Mouse (Mus musculus): Measurements from ENCODE around the gene Prl3b1. TPM values are rescaled to one million over a fixed set of nuclear protein-coding genes. Genes with fewer than 3 reads are reported as not detected.

Prl3b1 gene
- total RNA-seq (2015) (not detected in 2 replicates), total RNA-seq (2017) (not detected in 2 replicates)

- ATAC-seq (ENCODE audit: poor library complexity, severe bottlenecking) = no peak
Observed at GRCm38 (mm10) chr13:27241547-27241946, at the start of gene Prl3b1. Prl3b1 (plus strand) TSS chr13:27241847.

GRCm38 (mm10) chr13:27196359-27196758 is 45.3 kb upstream of the Prl3b1 start, which contains the start of gene Prl3c1:
Prl3c1 (plus strand) TSS chr13:27196659.
- ATAC-seq (ENCODE audit: poor library complexity, severe bottlenecking) = no peak

- no peak for ATAC-seq (ENCODE audit: poor library complexity, severe bottlenecking)
Observed at GRCm38 (mm10) chr13:27259136-27259535, 17.5 kb downstream of the Prl3b1 start, which contains the start of gene Prl3a1. Prl3a1 (plus strand) TSS chr13:27259436.

Other genes starting within 250 kb of the Prl3b1 start
- gene Prl, start 184.3 kb upstream of the Prl3b1 start, total RNA-seq (2015) = not detected in 2 replicates
- gene Prl, start 184.3 kb upstream of the Prl3b1 start, total RNA-seq (2017) = not detected in 2 replicates
- gene Prl3d1, start 147.7 kb upstream of the Prl3b1 start, total RNA-seq (2015) = not detected in 2 replicates
- gene Prl3d1, start 147.7 kb upstream of the Prl3b1 start, total RNA-seq (2017) = not detected in 2 replicates
- gene Prl3d2, start 120.1 kb upstream of the Prl3b1 start, total RNA-seq (2015) = not detected in 2 replicates
- gene Prl3d2, start 120.1 kb upstream of the Prl3b1 start, total RNA-seq (2017) = not detected in 2 replicates
- not detected in 2 replicates for gene Prl3d3, start 85.1 kb upstream of the Prl3b1 start, total RNA-seq (2015)
- not detected in 2 replicates for gene Prl3d3, start 85.1 kb upstream of the Prl3b1 start, total RNA-seq (2017)
- not detected in 2 replicates for gene Prl3c1, start 45.2 kb upstream of the Prl3b1 start, total RNA-seq (2015)
- gene Prl3c1, start 45.2 kb upstream of the Prl3b1 start, total RNA-seq (2017) = not detected in 2 replicates
- not detected in 2 replicates for gene Prl3a1, start 17.6 kb downstream of the Prl3b1 start, total RNA-seq (2015)
- not detected in 2 replicates for gene Prl3a1, start 17.6 kb downstream of the Prl3b1 start, total RNA-seq (2017)
- gene Prl6a1, start 70.8 kb downstream of the Prl3b1 start, total RNA-seq (2015) = not detected in 2 replicates
- not detected in 2 replicates for gene Prl6a1, start 70.8 kb downstream of the Prl3b1 start, total RNA-seq (2017)
- not detected in 2 replicates for gene Prl8a2, start 103.8 kb downstream of the Prl3b1 start, total RNA-seq (2015)
- not detected in 2 replicates for gene Prl8a2, start 103.8 kb downstream of the Prl3b1 start, total RNA-seq (2017)
- not detected in 2 replicates for gene Prl2b1, start 149.0 kb downstream of the Prl3b1 start, total RNA-seq (2015)
- not detected in 2 replicates for gene Prl2b1, start 149.0 kb downstream of the Prl3b1 start, total RNA-seq (2017)
- not detected in 2 replicates for gene Prl8a6, start 196.8 kb downstream of the Prl3b1 start, total RNA-seq (2015)
- gene Prl8a6, start 196.8 kb downstream of the Prl3b1 start, total RNA-seq (2017) = not detected in 2 replicates